In genomic region chr3:116325501-116325900, GRCm38 (mm10) we compare ENCODE assay signal across 21 mouse cellular contexts.
A peak's percentile ranks its signal among the peaks of the same experiment; 100 is the strongest.
DNase-seq lines count a peak whose midpoint lies in the region; ATAC-seq lines count a peak whose summit lies in the region.
"Had no signal": no experiment of that assay in that cellular context is flagged by ENCODE, and none has a peak within 500 bp of the region (broad histone marks: within the 10 kb centered on the region; RNA-seq: fewer than 3 reads in every experiment).

No protein-coding gene starts in this region.

- H3K27me3 ChIP-seq in heart, embryonic 10.5 days (ENCODE audit: insufficient read depth, poor library complexity, severe bottlenecking): no peaks in the 10 kb centered on the region
- no peaks in the 10 kb centered on the region for H3K27me3 ChIP-seq in liver, embryonic 11.5 days (replicated peaks; ENCODE audit: control insufficient read depth, insufficient read depth, low read length)
- no peaks in the 10 kb centered on the region for H3K27me3 ChIP-seq in liver, embryonic 12.5 days (replicated peaks)
- H3K27me3 ChIP-seq: CH12.LX, Patski had no signal

- no peak overlapping the region for H3K4me2 ChIP-seq in liver, embryonic 11.5 days
- H3K4me2 ChIP-seq in liver, embryonic 12.5 days: no peak overlapping the region

- H3K9ac ChIP-seq in liver, embryonic 11.5 days (ENCODE audit: low read depth, low read length): no peak overlapping the region
- H3K9ac ChIP-seq in liver, embryonic 12.5 days: no peak overlapping the region

- ATAC-seq in liver, embryonic 11.5 days (replicated peaks; ENCODE audit: low FRiP score): no peak
- no peak for ATAC-seq in liver, embryonic 12.5 days
- ATAC-seq: activated CD4-positive, CD25-positive, alpha-beta regulatory T cell, adult 4 months; CD4-positive, CD25-positive, alpha-beta regulatory T cell, adult 4 months; Patski had no signal

- DNase-seq in heart, adult 11 months: peak; percentile 74
- DNase-seq in heart, adult 18-20 months: no peak
- DNase-seq in heart, embryonic 10.5 days (ENCODE audit: low spot score): peak; percentile 70
- DNase-seq in heart, adult 8-10 months (ENCODE audit: low spot score): no peak
- DNase-seq in liver, embryonic 11.5 days (ENCODE audit: low spot score): peak; percentile 12
- DNase-seq: adrenal gland, adult 2 months; adrenal gland, adult 8-10 months; adrenal gland, postnatal 10 days; adrenal gland, postnatal 14 days; adrenal gland, postnatal 25 days; adrenal gland, postnatal 36 days; B cell, adult 2 months; cerebellum, adult 11 months; cerebellum, adult 11-12 months; cerebellum, adult 18-20 months had no signal

- WGBS in heart, embryonic 10.5 days: 72% methylated on average over 2 of the region's 2 CpGs
- 81% methylated on average over 2 of the region's 2 CpGs for WGBS in liver, embryonic 11.5 days
- 65% methylated on average over 2 of the region's 2 CpGs for WGBS in liver, embryonic 12.5 days (ENCODE audit: insufficient replicate concordance)

- 0 out of 2 replicates have a peak, but pooled peaks cover 6% of the 10 kb centered on the region for H3K4me1 ChIP-seq in heart, embryonic 10.5 days
- H3K4me1 ChIP-seq in liver, embryonic 11.5 days (replicated peaks; ENCODE audit: control insufficient read depth, insufficient read depth, low read length): peaks cover 5% of the 10 kb centered on the region
- H3K4me1 ChIP-seq in liver, embryonic 12.5 days: peaks cover 10% of the 10 kb centered on the region

- H3K27ac ChIP-seq in heart, embryonic 10.5 days: no peak overlapping the region
- H3K27ac ChIP-seq in liver, embryonic 11.5 days (ENCODE audit: low read depth, low read length): no peak overlapping the region
- H3K27ac ChIP-seq in liver, embryonic 12.5 days: no peak overlapping the region

- H3K9me3 ChIP-seq in heart, embryonic 10.5 days: no peaks in the 10 kb centered on the region
- no peaks in the 10 kb centered on the region for H3K9me3 ChIP-seq in liver, embryonic 11.5 days (ENCODE audit: control insufficient read depth, low read length)
- no peaks in the 10 kb centered on the region for H3K9me3 ChIP-seq in liver, embryonic 12.5 days (replicated peaks)
- H3K9me3 ChIP-seq: G1E had no signal

- peaks cover 4% of the 10 kb centered on the region; the same call in 1 of the 2 replicates for H3K36me3 ChIP-seq in heart, embryonic 10.5 days
- no peaks in the 10 kb centered on the region for H3K36me3 ChIP-seq in liver, embryonic 11.5 days (ENCODE audit: control insufficient read depth, insufficient read depth, low read length)
- H3K36me3 ChIP-seq in liver, embryonic 12.5 days: peaks cover 9% of the 10 kb centered on the region; the same call in 1 of the 2 replicates

- H3K4me3 ChIP-seq in heart, embryonic 10.5 days: no peak overlapping the region
- H3K4me3 ChIP-seq in liver, embryonic 11.5 days (ENCODE audit: low read depth, low read length): no peak overlapping the region
- no peak overlapping the region for H3K4me3 ChIP-seq in liver, embryonic 12.5 days

Comparison
In these comparisons a context has a peak if more than half of its experiments do, and no peak if none do; other contexts are left out.
1. DNase-seq: peak in heart, adult 11 months (single experiment), heart, embryonic 10.5 days (single experiment) and liver, embryonic 11.5 days (single experiment); none in heart, adult 18-20 months (0 of 2) and heart, adult 8-10 months (single experiment).